Mouse (Mus musculus) G1E (cell line): ENCODE results near the gene BC030867.

ENCODE experiments used
- CTCF ChIP-seq: IDR thresholded peaks from 2 replicates; pipeline ENCODE4 v1.5.1; 2012; ENCODE audit warnings: low read depth, low read length, inconsistent platforms, mixed read lengths
- GATA1 ChIP-seq: IDR thresholded peaks from 2 replicates; pipeline ENCODE4 v1.6.1; 2012; ENCODE audit warnings: borderline replicate concordance, low read length, inconsistent platforms, mixed read lengths

DNA sequence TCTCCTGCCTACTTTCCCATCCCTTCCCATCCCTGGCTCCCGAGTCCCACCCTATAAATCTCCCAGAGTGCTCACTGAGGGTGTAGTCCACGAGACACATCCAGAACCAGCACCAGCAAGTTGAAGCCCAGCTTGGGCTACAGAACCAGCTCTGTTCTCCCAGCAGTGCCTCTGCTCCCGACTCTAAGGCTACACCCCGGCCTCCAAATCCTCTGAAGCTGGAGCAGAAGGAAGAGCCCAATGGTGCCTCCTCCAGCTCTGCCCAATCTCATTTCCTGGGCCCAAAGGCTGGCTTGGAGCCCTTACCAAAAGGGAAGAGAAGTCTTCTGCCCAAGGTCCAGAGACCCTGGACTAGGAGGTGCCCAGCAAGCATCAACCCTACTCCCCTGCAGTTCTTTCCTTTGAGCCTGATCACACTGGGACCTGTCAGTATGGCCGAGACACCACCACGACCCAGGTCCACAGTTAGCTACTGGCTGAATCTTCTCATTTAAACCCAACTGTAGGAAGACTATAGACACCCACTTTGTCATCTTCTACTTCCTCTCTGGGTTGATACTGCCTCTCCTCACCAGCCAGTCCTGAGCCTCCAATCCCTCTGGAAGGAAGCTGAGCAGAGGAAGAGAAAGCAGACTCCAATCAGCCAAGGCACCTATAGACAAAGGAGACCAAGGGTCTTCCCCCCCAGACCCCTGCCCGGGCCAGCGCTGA, 27.3 kb upstream of the BC030867 start:
- TF ChIP-seq CTCF, result no peak
- no peak for TF ChIP-seq GATA1
